Mouse (Mus musculus) lung, postnatal 14 days (tissue): Measurements from ENCODE around the gene Zfp954.
A peak's percentile ranks its signal among the peaks of the same experiment; 100 is the strongest.
"Not testable (repeated sequence)": the region's sequence is repeated elsewhere in the genome, so short reads cannot be mapped to it uniquely, and the experiment has no call there.

Source experiments
- DNase-seq: peaks from one replicate; pipeline ENCODE4 v3.0.0; 2021

Zfp954 gene

DNA sequence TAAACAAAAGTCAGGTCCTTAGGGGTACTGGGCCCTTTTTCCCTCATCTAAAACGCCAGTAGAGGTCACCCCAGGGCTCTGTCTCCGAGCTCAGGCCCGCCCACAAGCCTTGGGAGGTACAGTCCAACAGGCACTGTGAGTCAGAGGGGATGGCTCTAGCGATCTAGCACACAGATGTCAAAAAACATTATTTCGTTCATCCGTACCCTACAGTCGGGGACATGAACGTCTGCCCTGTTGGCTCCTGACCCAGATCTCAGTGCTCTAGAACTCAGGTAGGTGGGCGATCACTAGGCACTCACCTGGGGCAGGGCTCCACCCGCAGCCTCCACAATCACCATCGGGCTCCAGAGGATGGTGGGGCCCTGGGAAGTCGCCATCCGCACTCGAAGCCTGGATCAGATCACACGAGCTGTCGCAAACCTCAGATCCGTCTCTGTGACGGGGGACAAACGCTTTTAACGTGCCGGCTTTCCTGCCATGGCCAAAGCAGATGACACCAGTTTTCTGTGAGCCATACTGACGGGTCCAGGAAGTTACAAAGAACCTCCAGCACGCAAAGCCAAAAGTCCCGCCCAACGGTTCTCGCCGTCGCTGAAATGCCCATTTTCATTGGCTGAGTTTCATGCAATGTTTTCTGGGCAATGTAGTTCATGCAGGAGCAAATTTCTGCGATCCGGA, at the start of gene Zfp954:
Gene Zfp954, minus strand, starts transcription at position 568 of the 681 bp plus-strand sequence.
- peak; percentile 86 for DNase-seq

DNA sequence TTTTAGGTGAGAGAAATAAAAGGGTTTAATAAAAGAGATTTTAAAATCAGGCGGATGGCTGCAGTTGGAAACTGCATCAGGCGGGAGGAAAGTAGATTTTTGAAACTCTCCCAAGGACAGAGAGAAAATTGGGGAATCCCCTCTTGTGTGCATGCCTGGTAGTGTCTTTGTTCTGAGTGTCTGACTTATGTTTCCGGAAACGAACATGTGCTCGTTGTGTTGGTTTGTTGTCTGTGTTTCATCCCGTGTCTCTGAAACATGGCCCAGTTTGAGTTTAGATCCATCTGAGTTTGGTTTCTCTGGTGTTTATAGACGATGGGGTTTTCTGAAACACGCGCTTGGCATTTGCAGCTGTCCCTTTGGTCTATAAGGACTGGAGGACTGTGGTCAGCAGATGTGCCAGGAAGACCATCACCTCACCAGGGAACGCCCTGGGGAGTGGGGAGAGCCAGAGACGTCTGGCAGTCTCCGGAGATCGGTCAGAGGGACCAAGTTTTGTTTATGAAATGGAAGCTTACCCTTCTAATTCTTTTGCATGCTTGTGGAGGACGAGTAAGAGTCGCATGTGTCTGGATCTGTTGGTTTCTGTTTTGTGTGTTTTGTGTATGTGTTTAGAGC, 24.8 kb upstream of the Zfp954 start:
- DNase-seq = no peak

DNA sequence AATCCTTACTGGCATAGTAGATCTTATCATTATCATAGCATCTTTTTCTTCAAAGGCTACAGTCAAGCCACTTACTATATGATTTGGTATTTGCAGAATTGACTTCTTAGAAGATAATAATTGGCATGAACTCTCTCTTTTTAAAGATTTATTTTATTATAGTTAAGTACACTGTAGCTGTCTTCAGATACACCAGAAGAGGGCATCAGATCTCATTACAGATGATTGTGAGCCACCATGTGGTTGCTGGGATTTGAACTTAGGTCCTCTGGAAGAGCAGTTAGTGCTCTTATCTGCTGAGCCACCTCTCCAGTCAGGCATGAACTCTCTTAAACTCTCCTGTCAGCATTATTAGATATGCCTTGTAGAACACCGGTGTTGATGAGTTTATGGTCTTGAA, 22.9 kb upstream of the Zfp954 start:
- no peak for DNase-seq

DNA sequence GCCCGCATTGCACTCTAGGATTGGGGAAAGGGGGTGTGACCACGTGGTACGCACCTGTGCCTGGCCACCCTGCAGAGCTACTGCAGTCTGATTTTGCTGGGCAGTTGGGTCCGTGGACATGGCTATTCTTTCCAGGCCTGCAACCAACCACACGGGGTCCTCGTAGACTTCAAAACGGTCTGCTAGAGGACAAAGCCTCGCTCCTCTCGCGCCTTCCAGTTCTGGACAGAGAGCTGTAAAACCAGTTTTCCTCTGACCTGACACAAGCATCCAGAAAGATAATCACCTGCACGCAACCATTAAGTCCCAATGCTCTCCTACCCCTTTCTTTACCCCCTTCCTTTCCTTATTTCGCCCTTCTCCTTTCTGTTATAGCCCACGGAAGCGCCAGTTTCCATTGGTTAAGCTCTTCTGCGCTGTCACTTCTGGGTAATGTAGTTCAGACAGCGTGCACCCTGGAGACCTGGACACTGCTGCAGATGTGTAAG, 15.1 kb upstream of the Zfp954 start, which contains the start of gene Zfp773:
Gene Zfp773, minus strand, starts transcription at position 377 of the 488 bp plus-strand sequence.
- peak; percentile 44 for DNase-seq

DNA sequence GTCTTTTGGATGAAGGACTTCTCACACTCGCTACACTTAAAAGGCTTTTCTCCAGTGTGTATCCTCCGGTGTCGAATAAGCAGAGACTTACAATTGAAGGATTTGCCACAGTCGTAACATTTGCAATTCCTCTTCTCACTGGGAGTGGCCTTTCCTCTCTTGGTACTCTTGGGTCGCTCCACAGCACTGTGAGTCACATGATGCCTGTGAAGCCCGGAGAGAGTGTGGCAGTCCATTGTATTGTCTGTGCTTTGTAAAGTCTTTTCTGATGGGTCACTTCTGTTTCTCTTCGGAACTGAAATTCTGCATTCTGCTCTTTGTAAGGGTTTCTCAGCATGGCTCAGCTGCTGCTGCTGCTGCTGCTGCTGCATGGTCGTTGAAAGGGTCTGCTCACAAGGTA, 11.5 kb upstream of the Zfp954 start:
- DNase-seq = no peak

DNA sequence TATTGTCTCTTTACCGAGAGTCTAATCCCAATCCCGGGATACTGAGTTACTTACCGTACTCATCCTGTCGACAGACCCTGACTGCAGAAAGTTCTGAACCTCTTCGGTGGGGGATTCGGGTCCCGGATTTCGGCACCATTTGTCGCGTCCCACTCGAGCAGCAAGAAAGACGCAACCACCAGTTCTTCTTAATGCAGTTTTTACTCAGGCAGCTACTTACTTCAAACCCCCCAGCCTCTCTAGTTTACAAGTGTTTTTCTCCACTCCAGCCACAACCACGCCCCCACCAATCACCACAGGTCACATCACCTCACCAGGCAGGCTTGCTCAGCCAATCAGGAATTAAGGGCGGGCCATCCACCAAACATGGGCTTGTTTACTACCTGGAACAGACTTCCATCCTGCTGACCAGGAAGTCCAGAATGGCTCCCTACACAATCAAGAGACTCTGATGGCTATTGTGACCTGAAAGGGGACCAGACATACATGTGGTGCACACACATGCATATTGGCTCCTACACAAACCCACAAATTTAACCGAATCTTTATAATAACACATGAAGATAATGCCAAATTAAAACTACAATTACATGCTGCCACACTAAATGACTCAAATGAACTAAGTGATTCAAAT, 9.3 kb upstream of the Zfp954 start:
- DNase-seq = not testable (repeated sequence)

DNA sequence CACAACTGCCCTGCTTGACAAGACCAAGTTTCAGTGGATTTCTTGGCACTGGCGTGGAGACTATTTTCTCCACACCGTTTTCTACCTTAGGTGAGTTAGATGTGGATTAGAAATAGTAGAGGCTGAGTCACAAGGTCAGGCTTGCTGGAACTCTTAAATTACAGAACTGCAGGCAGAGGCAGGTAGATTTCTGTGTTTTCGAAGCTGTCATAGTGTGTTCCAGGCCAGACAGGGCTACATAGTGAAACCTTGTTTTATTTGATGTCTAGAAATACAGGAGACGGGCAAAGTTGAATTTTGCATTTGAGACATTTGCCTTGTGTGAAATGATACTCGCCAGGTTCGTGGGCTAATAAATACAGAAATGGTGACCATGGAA, 303 bp upstream of the Zfp954 start:
- DNase-seq = no peak

DNA sequence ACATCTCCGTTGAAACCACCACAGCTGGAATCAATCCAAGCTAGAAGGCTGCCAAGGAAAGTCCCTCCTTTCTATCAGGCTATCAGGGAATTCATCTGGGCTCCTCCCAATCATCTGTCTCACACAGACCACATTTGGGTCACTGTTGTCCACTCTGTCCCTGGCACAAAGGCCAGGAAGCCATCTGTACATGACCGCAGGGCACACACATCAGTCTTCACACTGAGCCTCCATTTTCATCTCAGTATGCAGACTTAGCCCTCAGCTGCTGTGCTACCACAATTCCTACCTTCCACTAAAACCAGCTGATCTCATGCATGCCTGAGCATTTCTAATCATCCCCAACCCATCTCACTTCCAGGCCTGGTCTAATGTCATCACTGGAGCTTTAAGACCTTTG, 2.8 kb downstream of the Zfp954 start:
- DNase-seq = no peak

DNA sequence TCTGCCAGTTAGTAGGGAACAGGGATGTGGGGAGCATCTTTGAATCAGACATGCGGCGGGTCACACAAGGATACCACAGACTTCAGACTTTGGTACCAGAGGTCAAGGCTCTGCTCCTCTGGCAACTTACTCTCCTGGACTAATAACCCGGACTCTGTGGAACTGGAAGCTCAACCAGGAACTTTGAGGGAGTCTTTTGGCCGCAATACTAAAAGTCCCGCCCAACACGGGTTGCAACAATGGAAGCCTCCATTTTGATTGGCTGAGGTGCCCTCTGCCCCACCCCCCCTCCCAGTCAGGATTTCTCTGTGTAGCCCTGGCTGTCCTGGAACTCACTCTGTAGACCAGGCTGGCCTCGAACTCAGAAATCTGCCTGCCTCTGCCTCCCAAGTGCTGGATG, 12.8 kb downstream of the Zfp954 start:
- DNase-seq = no peak
